Mouse (Mus musculus): Measurements from ENCODE around the gene Prrx2. TPM values are rescaled to one million over a fixed set of nuclear protein-coding genes. Genes with fewer than 3 reads are reported as not detected.
A peak's percentile ranks its signal among the peaks of the same experiment; 100 is the strongest.
"Not testable (repeated sequence)": the region's sequence is repeated elsewhere in the genome, so short reads cannot be mapped to it uniquely, and the experiment has no call there.

The Prrx2 gene
- polyA plus RNA-seq, 1 experiment from 2014 or later: 27.7 TPM

DNA sequence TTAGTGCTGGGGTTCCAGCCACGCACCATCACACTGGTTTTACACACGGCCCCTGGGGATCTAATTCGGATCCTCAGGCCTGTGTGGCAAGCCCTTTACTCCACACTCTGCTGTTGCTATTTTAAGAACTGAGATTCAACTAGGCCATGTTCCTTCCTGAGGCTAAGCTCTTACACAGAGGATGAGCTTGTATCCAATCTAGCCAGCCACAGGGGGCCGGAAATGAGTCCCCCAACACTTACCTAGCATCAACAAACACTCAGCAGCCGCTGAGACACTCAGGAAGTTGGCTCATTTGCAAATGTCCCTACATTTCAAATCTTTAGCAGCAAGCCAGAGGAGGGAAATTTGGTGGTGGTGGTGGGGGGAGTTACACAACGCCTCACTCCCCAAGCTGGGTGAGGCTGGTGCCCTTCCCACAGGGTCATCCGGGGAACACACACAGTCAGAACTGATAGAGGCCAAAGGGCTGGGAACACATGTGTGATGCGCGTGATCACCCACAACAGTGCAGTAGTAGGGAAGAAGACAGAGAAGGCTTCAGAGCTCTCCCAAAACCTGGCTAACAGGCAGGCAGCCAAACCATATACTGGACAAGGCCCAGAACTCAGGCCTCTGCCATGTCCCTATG lies 92.5 kb downstream of the Prrx2 start:
- Histone ChIP-seq H3K36me3 (replicated peaks) (no peaks in the 10 kb centered on the region), H3K9me3 (no peaks in the 10 kb centered on the region), H3K27me3 (ENCODE audit: poor library complexity, severe bottlenecking) (peaks cover 13% of the 10 kb centered on the region), H3K4me3 (no peak overlapping the region), H3K27ac (peak overlapping the region; percentile 62), H3K4me1 (peaks cover 29% of the 10 kb centered on the region)
- WGBS: 62% methylated on average over 9 of the region's 9 CpGs
- DNase-seq (ENCODE audit: extremely low spot score, low spot score): no peak

DNA sequence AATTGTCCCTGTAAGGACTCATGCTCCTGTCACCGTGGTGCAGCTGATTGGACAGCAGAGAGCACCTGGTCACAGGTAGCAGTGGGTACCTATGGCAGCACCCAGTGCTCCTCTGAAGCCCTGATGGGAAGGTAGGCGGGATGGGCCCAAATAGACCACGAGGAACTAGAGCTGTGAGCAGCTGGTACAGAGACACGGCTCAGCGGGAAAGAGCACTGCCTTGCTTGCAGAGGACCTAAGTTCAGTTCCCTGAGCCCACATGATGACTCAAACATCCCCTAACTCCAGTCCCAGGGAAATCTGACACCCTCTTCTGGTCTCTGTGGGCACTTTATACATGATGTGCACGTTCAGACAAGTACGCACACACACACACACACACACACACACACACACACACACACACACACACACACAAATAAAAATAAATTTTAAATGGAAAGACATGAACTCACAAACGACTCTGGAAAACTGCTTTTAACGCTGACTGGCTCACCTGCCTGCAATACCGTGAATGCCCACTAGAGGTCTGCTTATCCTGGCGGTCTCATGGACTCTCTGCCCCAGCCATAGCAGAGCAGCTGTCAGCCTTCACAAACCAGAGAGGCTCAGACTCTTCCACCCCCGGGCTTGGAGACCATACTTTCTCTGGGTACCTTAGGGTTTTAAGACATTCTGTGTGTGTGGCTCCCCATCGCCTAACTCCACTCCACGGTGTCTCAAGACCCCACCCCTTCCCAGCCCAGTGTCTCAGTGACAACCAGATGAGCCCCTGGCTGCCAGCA lies 93.3 kb downstream of the Prrx2 start:
- peaks cover 13% of the 10 kb centered on the region for H3K27me3 ChIP-seq (ENCODE audit: poor library complexity, severe bottlenecking)
- H3K36me3 ChIP-seq (replicated peaks): no peaks in the 10 kb centered on the region
- peak; percentile 80 for DNase-seq (ENCODE audit: extremely low spot score, low spot score)
- peaks cover 29% of the 10 kb centered on the region for H3K4me1 ChIP-seq
- WGBS: 24% methylated on average over 14 of the region's 14 CpGs
- no peak overlapping the region for H3K4me3 ChIP-seq
- no peaks in the 10 kb centered on the region for H3K9me3 ChIP-seq
- 0 out of 2 replicates have a peak overlapping the region, but pooled peaks have one; percentile 9 for H3K27ac ChIP-seq

DNA sequence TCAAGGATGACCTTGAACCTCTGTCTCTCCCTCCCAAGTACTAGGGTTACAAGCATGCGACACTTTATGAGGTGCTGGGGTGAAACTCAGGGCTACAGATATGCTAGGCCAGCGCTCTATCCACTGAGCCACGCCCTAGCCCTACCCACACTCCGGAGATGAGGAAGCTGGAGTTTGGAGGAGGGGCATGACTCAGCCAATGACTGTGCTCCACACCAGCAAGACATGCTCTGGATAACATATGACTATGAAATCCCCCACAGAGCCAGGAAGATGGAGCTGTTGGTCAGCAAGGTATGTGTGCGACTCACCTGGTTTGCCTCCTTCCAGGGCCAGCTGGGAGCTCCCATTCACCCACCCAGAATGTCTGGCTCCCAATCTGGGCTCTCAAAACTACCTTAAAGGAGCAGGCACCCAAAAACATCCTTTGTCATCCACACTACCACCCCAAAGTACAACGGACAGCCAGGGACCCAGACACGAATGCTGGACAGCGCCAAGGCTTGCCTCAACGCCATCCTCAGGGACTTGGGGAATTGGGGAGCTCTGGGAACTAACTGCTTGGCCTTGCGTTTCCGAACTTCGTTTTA lies 94.2 kb downstream of the Prrx2 start:
- DNase-seq (ENCODE audit: extremely low spot score, low spot score): no peak
- WGBS: 33% methylated on average over 12 of the region's 12 CpGs
- peaks cover 13% of the 10 kb centered on the region for H3K27me3 ChIP-seq (ENCODE audit: poor library complexity, severe bottlenecking)
- peaks cover 35% of the 10 kb centered on the region for H3K4me1 ChIP-seq
- H3K27ac ChIP-seq: no peak overlapping the region
- no peaks in the 10 kb centered on the region for H3K36me3 ChIP-seq (replicated peaks)
- peak overlapping the region; percentile 45 for H3K4me3 ChIP-seq
- no peaks in the 10 kb centered on the region for H3K9me3 ChIP-seq

- H3K4me1 ChIP-seq: peaks cover 35% of the 10 kb centered on the region
- 2% methylated on average over 23 of the region's 23 CpGs for WGBS
- H3K9me3 ChIP-seq: no peaks in the 10 kb centered on the region
- H3K4me3 ChIP-seq: peak within 1 kb of the TSS; percentile 45
- peak; percentile 70 for DNase-seq (ENCODE audit: extremely low spot score, low spot score)
- H3K27me3 ChIP-seq (ENCODE audit: poor library complexity, severe bottlenecking): peaks cover 13% of the 10 kb centered on the region
- no peaks in the 10 kb centered on the region for H3K36me3 ChIP-seq (replicated peaks)
- peak within 1 kb of the TSS; percentile 11; the same call in 1 of the 2 replicates for H3K27ac ChIP-seq
These were observed 94.8 kb downstream of the Prrx2 start, which contains the start of gene Ptges for GRCm38 (mm10) chr2:30929483-30930045. Ptges (minus strand) TSS chr2:30929863.

- H3K36me3 ChIP-seq (replicated peaks); H3K4me3 ChIP-seq; H3K27ac ChIP-seq; DNase-seq (ENCODE audit: extremely low spot score, low spot score); H3K9me3 ChIP-seq: not testable (repeated sequence)
- Histone ChIP-seq H3K4me1 (peaks cover 35% of the 10 kb centered on the region), H3K27me3 (ENCODE audit: poor library complexity, severe bottlenecking) (peaks cover 13% of the 10 kb centered on the region)
- WGBS: 87% methylated on average over 2 of the region's 2 CpGs
These were observed 96.1 kb downstream of the Prrx2 start for GRCm38 (mm10) chr2:30930846-30931245.

Other genes with a start within 250 kb of the Prrx2 start
- gene Cstad, start 239.9 kb upstream of the Prrx2 start, polyA plus RNA-seq (2016; fragmentation: Nextera tagmentation; extraction: Ambion mirVana): 0.35 TPM in 1 of 2 replicates, not detected in the other
- gene 1700001O22Rik, start 31.3 kb upstream of the Prrx2 start, polyA plus RNA-seq (2016; fragmentation: Nextera tagmentation; extraction: Ambion mirVana): 3.3 and 4.8 TPM in 2 replicates
- gene Ntmt1, start 27.1 kb upstream of the Prrx2 start, polyA plus RNA-seq (2016; fragmentation: Nextera tagmentation; extraction: Ambion mirVana): 124 and 131 TPM in 2 replicates
- gene Asb6, start 4.6 kb upstream of the Prrx2 start, polyA plus RNA-seq (2016; fragmentation: Nextera tagmentation; extraction: Ambion mirVana): 47.5 and 51.2 TPM in 2 replicates
- gene Ptges, start 94.9 kb downstream of the Prrx2 start, polyA plus RNA-seq (2016; fragmentation: Nextera tagmentation; extraction: Ambion mirVana): 5.1 and 7.3 TPM in 2 replicates
- 23.6 and 24.2 TPM in 2 replicates for gene Tor1b, start 118.0 kb downstream of the Prrx2 start, polyA plus RNA-seq (2016; fragmentation: Nextera tagmentation; extraction: Ambion mirVana)
- 84.9 and 89.6 TPM in 2 replicates for gene Tor1a, start 133.0 kb downstream of the Prrx2 start, polyA plus RNA-seq (2016; fragmentation: Nextera tagmentation; extraction: Ambion mirVana)
- gene BC005624, start 147.2 kb downstream of the Prrx2 start, polyA plus RNA-seq (2016; fragmentation: Nextera tagmentation; extraction: Ambion mirVana): 61.9 and 62.0 TPM in 2 replicates
- 18.0 and 18.1 TPM in 2 replicates for gene Usp20, start 147.3 kb downstream of the Prrx2 start, polyA plus RNA-seq (2016; fragmentation: Nextera tagmentation; extraction: Ambion mirVana)

Measured in forebrain, embryonic 10.5 days (tissue).